Mouse (Mus musculus) layer of hippocampus, adult 8-10 months (tissue): ENCODE data around the gene Ski. TPM values are rescaled to one million over a fixed set of nuclear protein-coding genes. Genes with fewer than 3 reads are reported as not detected.
A peak's percentile ranks its signal among the peaks of the same experiment; 100 is the strongest.

ENCODE experiments used
- DNase-seq, 2 experiments: peaks; one replicate each; pipeline ENCODE4 v3.0.0; 2022; ENCODE audit warnings: low spot score in 2 of 2
- total RNA-seq, 4 experiments: library from RNA; stranded (reverse); gene quantifications; 2 replicates each; pipeline ENCODE4 v1.2.4; 2022

Ski gene
- total RNA-seq, 4 experiments from 2014 or later, result 122 to 130 (median 125) TPM

- no peak for DNase-seq
Observed at GRCm38 (mm10) chr4:155215203-155215602, 7.2 kb downstream of the Ski start.

GRCm38 (mm10) chr4:155214793-155215192 is 7.6 kb downstream of the Ski start:
- DNase-seq, result no peak

GRCm38 (mm10) chr4:155214188-155214587 is 8.2 kb downstream of the Ski start:
- DNase-seq, result no peak

- DNase-seq, result no peak
Observed at GRCm38 (mm10) chr4:155213752-155214054, 8.7 kb downstream of the Ski start.

GRCm38 (mm10) chr4:155213052-155213751 is 9.2 kb downstream of the Ski start:
- peak in 1 of 2 experiments; percentile 51 for DNase-seq

GRCm38 (mm10) chr4:155209494-155209893 is 12.9 kb downstream of the Ski start:
- no peak for DNase-seq

GRCm38 (mm10) chr4:155209079-155209478 is 13.3 kb downstream of the Ski start:
- no peak for DNase-seq

GRCm38 (mm10) chr4:155208613-155209012 is 13.8 kb downstream of the Ski start:
- no peak for DNase-seq

- DNase-seq, result no peak
Observed at GRCm38 (mm10) chr4:155207841-155208240, 14.6 kb downstream of the Ski start.

GRCm38 (mm10) chr4:155206498-155206897 is 15.9 kb downstream of the Ski start:
- no peak for DNase-seq

- no peak for DNase-seq
Observed at GRCm38 (mm10) chr4:155205919-155206318, 16.5 kb downstream of the Ski start.

- DNase-seq, result no peak
Observed at GRCm38 (mm10) chr4:155201764-155202163, 20.6 kb downstream of the Ski start.

- no peak for DNase-seq
Observed at GRCm38 (mm10) chr4:155200861-155201390, 21.5 kb downstream of the Ski start.

- DNase-seq, result no peak
Observed at GRCm38 (mm10) chr4:155197726-155198125, 24.7 kb downstream of the Ski start.

- no peak for DNase-seq
Observed at GRCm38 (mm10) chr4:155195204-155195603, 27.2 kb downstream of the Ski start.

GRCm38 (mm10) chr4:155190275-155190674 is 32.1 kb downstream of the Ski start:
- DNase-seq, result no peak

- no peak for DNase-seq
Observed at GRCm38 (mm10) chr4:155189711-155190139, 32.7 kb downstream of the Ski start.

GRCm38 (mm10) chr4:155188803-155189202 is 33.6 kb downstream of the Ski start:
- DNase-seq, result no peak

- no peak for DNase-seq
Observed at GRCm38 (mm10) chr4:155188341-155188740, 34.1 kb downstream of the Ski start.

- DNase-seq, result no peak
Observed at GRCm38 (mm10) chr4:155187192-155187674, 35.2 kb downstream of the Ski start.

- DNase-seq, result no peak
Observed at GRCm38 (mm10) chr4:155185845-155186244, 36.5 kb downstream of the Ski start.

GRCm38 (mm10) chr4:155184248-155185070 is 37.9 kb downstream of the Ski start:
- DNase-seq, result no peak
